Mouse (Mus musculus): ENCODE measurements around the gene Chd1.

The Chd1 gene

GRCm38 (mm10) chr17:15812136-15812778 is 107.5 kb downstream of the Chd1 start:
- no peak for DNase-seq (ENCODE audit: low spot score)

- DNase-seq (ENCODE audit: low spot score): no peak
Observed at GRCm38 (mm10) chr17:15813658-15814212, 109.0 kb downstream of the Chd1 start.

GRCm38 (mm10) chr17:15815312-15816018 is 110.7 kb downstream of the Chd1 start:
- DNase-seq (ENCODE audit: low spot score): no peak

GRCm38 (mm10) chr17:15816379-15817095 is 111.8 kb downstream of the Chd1 start:
- DNase-seq (ENCODE audit: low spot score): no peak

- no peak for DNase-seq (ENCODE audit: low spot score)
Observed at GRCm38 (mm10) chr17:15817096-15817450, 112.3 kb downstream of the Chd1 start.

GRCm38 (mm10) chr17:15817634-15818033 is 112.9 kb downstream of the Chd1 start:
- no peak for DNase-seq (ENCODE audit: low spot score)

- DNase-seq (ENCODE audit: low spot score): no peak
Observed at GRCm38 (mm10) chr17:15818372-15818771, 113.6 kb downstream of the Chd1 start.

GRCm38 (mm10) chr17:15820146-15820545 is 115.4 kb downstream of the Chd1 start:
- DNase-seq (ENCODE audit: low spot score): no peak

GRCm38 (mm10) chr17:15820761-15821160 is 116.0 kb downstream of the Chd1 start:
- no peak for DNase-seq (ENCODE audit: low spot score)

- DNase-seq (ENCODE audit: low spot score): no peak
Observed at GRCm38 (mm10) chr17:15821706-15822105, 116.9 kb downstream of the Chd1 start.
